Mouse (Mus musculus): ENCODE measurements around the gene Malrd1.
"Not testable (repeated sequence)": the region's sequence is repeated elsewhere in the genome, so short reads cannot be mapped to it uniquely, and the experiment has no call there.

Gene Malrd1

GRCm38 (mm10) chr2:15526241-15526924 lies at the start of gene Malrd1:
Malrd1 (plus strand) TSS chr2:15526479.
- DNase-seq (ENCODE audit: inconsistent ontology term) = peak; percentile 0

DNA sequence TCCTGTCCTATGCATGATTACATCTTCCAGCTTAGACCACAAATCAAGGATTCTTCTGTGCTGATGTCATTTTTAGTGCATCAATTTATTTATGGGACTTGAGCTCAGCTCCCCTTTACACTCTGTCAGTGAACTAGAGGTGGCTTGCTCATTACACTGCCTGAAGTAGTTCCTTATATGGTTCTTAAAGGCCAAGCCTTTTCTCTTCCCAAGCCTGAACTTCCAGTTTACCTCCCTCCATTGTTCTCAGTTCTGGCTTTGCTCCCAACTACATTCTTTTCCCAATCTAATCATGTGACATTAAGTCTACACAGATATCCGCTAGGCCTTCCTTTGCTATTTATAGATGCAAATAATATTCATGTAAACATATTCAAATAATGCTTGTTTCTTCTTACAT lies 12.4 kb downstream of the Malrd1 start:
- DNase-seq (ENCODE audit: inconsistent ontology term) = peak; percentile 51

DNA sequence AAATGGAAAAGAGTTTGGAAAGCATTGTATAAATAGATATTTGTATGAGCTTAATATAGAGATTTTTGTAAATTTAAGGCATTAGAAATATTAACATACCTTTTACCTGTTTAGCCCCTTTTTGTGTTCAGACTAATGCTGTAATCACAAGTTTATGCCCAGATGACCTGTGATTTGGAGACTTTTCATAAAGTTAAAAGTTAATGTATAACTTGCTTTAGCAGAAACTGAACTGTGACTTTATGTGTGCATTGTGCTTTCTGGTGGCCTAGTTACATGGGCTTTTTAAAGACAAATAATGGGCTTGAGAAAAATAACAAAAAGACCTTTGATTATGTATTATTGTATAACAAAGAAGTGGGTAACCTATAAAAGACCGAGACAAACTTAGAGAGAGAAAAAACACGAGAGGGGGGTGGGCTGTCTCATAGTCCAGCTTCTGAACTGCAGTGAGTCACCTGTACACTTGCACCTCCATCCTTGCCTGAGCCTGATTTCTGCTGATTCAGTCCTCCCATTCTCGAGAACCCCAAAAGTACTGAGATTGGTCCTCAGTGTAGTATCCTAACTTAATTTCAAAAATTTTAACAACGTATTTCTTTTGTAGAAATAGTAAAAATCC lies 87.2 kb downstream of the Malrd1 start:
- DNase-seq (ENCODE audit: inconsistent ontology term) = no peak

DNA sequence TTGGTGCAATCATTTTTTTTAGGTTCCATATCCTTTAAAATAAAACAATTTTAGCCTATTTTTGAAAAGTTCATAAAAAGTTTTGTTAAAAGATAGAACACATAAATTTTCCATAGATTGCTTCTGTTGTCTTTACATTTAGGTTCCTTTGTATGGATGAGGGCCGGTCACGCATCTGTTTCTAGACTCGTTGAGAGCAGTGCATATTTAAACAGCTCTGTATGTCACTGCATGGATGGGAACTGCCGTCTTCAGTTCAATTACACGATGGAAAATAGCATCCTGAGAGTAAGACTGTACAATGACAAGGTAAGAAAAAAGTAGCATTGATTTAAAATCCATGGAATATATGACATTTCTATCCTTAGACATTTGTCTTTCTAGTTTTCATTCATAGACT lies 87.7 kb downstream of the Malrd1 start:
- DNase-seq (ENCODE audit: inconsistent ontology term) = no peak

DNA sequence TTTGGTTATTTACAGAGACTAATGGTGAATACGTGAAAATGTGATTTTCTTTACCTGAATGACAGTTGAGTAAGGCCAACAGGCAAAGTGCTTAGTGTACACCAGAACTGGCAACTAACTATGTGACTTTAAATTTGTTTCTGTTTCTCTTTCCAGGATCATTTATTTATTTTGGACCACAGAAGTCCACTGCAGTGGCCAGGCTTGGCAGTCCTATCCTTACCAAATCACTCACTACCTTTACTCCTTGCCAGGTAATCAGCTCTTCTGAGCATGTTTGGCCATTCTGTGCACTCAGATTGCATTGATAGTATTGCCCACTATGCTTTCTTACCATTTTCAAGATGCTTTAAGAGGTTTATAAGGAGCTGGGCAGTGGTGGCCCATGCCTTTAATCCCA lies 109.5 kb downstream of the Malrd1 start:
- DNase-seq (ENCODE audit: inconsistent ontology term) = no peak

GRCm38 (mm10) chr2:15643864-15644263 lies 117.6 kb downstream of the Malrd1 start:
- DNase-seq (ENCODE audit: inconsistent ontology term) = no peak

- no peak for DNase-seq (ENCODE audit: inconsistent ontology term)
Measured at GRCm38 (mm10) chr2:15656388-15656787, 130.1 kb downstream of the Malrd1 start.

- no peak for DNase-seq (ENCODE audit: inconsistent ontology term)
Measured at GRCm38 (mm10) chr2:15702977-15703376, 176.7 kb downstream of the Malrd1 start.

DNA sequence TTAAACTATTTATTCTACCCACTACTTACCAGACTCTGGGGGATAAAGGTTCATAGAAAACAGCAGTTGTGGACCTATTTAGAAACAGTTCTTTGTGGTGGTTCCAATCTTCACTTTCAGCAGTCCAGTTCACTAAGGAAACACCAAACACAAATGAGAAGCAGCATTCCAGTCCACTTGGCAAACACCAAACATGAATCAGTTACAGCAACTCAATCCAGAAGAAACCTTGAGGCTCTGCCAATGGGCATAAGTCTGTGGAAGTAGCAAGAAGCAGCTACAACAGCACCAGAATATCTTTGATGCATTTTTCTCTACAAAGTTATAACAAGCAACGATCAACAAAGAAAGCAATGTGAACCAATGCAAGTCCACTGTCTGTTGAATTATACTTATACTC lies 214.7 kb downstream of the Malrd1 start:
- peak; percentile 56 for DNase-seq (ENCODE audit: inconsistent ontology term)

DNA sequence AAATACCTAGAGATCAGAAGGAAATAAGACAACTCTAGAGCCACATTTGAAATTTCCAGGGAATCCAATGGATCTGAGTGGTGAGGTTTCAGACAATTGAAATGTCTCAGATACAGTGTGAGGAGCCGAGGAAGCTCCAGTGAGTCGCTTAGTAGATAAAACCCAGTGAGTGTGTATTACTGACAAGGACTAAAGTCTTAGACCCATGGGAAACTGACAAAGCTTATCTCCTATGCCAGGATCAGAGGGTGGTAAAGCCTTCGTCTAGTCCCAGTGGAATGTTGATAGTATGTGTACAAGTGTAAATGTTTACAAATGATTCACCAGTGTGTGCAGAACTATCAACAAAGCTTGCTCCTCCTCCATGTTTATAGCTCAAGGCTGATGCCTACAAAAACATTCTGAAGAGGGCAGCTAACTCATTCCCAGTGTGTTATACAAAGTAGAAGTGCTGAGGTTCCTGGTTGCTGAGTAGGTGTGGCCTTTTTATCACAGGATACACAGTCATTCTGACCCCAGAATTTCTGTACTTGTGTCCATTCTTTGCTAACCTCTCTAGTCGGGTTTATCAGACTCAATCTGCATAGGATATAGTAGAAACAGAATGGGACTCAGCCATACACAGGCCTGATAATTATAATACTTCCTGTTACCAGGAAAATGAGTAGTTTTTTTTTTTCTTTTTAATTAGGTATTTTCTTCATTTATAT lies 218.9 kb downstream of the Malrd1 start:
- DNase-seq (ENCODE audit: inconsistent ontology term) = no peak

GRCm38 (mm10) chr2:15784818-15785217 lies 258.5 kb downstream of the Malrd1 start:
- DNase-seq (ENCODE audit: inconsistent ontology term) = no peak

- no peak for DNase-seq (ENCODE audit: inconsistent ontology term)
Measured at GRCm38 (mm10) chr2:15815724-15816123, 289.4 kb downstream of the Malrd1 start.

- no peak for DNase-seq (ENCODE audit: inconsistent ontology term)
Measured at GRCm38 (mm10) chr2:15869380-15869779, 343.1 kb downstream of the Malrd1 start.

- DNase-seq (ENCODE audit: inconsistent ontology term) = no peak
Measured at GRCm38 (mm10) chr2:15893418-15894120, 367.3 kb downstream of the Malrd1 start.

GRCm38 (mm10) chr2:15925432-15925831 lies 399.2 kb downstream of the Malrd1 start:
- no peak for DNase-seq (ENCODE audit: inconsistent ontology term)

DNA sequence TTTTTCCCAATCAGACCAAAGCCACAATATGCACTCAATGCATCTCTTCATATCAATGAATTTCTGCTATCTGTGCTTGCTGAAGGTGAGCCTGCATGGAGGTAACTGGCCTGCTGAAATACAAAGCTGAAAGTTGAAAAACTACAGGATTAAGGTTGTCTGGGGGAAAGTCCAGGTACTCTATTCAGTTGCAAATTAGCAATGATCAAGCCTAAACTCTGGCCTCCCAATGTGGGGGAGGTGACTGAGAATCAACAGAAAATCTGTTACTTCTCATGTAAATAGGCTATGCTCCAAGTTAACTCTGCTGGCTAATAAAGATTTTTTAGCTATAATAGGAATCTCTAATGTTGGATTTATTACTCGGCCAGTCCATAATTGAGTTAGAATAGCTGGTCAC lies 399.8 kb downstream of the Malrd1 start:
- DNase-seq (ENCODE audit: inconsistent ontology term) = no peak

DNA sequence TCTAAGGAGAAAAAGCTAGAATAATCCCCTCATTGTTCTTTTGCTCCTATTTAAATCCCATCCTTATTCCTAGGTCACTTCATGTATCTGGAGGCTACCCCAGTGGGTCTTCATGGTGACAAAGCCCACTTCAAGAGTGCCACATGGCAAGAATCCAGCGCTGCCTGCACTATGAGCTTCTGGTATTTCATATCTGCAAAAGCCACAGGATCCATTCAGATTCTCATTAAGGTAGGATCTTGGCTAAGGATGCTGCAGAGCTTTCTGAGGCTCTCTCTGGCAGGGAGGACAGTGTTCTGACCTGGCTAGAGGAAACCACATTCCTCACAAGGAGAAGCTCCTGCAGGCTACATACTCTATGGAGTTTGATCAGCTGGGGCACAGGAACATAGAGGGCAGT lies 405.2 kb downstream of the Malrd1 start:
- peak; percentile 74 for DNase-seq (ENCODE audit: inconsistent ontology term)

DNA sequence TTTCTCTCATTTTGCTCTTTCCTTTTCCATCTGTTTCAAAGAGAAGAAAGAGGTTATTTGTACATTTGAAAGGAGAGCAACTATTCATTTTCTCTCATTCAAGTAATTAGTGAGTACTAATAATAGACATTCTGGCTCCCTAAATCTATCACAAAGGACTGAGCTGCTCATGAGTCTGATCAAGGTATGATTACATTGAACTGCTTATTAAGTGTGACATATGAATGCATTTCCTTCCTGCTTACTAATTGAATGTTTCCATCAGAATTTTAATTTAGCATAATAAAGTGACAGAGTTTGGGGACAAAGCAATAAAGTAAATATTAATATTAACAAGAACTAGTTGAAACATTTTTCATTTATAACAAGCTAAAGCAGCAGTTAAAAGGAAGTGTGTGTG lies 405.6 kb downstream of the Malrd1 start:
- peak; percentile 72 for DNase-seq (ENCODE audit: inconsistent ontology term)

DNA sequence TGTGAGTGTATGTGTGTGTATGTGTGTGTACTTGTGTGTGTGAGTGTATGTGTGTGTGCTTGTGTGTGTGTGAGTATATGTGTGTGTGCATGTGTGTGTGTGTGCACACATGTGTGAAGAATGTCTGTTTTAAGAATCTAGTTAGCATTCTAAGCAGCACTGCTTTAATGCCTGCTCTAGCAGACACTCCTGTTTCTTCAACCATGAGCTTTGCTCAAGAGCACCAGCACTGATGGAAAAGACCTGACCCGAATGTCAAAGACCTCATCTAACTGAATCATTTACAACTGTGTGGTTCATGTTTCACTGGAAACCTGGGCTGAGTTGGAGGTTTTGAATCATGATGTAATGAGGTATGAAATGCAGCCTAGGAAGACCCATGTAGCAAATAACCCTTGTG lies 406.1 kb downstream of the Malrd1 start:
- DNase-seq (ENCODE audit: inconsistent ontology term) = peak; percentile 8

DNA sequence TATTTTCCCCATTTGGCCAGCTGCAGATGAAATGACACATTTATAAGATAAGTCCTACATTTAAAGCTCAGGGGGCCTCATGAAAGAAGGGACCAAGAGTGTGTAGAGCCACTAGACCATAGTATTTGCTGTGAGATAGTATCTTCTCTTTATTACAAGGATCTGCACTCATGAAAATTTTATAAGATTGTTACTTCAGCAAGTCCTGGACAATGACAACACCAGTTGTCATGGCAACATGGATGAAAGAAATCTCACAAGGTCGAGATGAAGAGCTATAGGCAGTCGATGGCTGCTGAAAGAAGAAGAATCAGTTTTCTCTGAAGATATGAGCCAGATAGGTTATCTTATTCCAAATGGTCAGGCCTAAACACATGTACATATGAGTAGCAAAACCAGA lies 476.6 kb downstream of the Malrd1 start:
- no peak for DNase-seq (ENCODE audit: inconsistent ontology term)

DNA sequence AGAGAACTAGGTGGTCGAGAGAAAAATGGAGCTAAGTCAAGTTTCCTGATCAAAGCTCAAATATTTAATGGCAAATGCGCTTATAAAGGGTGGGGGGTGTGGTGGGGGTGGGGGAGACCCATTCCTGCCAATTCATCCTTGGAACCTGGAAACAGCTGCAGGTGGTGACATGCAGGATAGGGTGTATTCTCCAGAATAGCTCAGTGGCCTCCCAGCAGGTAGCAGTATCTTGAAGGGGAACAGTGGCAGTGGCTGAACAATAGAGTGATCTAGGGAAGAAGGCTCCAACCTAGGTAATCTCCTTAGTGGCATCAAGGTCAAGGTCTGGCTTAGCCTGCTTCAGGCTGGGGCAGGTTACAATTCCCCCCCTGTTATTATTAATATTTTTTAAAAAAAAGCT lies 490.8 kb downstream of the Malrd1 start:
- DNase-seq (ENCODE audit: inconsistent ontology term) = not testable (repeated sequence)

DNA sequence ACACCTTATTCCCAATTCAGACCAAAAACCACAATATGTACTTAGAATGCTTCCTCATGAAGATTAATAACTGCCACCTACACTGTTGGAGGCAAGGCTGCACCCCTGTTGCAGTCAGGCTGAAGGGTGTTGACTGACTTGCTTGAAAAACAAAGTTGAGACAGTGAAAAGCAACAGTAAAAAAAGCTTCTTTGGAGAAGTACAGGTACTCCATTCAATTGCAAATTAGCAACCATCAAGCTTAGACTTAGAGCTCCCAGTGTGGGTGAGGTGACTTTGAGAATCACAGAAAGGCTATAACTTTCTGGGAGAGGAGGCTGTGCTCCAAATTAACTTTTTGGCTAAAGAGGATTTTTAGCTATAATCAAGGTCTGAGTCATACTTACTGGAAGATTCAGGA lies 491.4 kb downstream of the Malrd1 start:
- not testable (repeated sequence) for DNase-seq (ENCODE audit: inconsistent ontology term)
